Mouse (Mus musculus) lung, adult 2 months (tissue): ENCODE data around the gene Nmral1.

Experiments used
- CTCF ChIP-seq: fragments of 200-500 bp; IDR thresholded peaks from 2 replicates; pipeline ENCODE4 v1.5.1; 2011; ENCODE audit warnings: mild to moderate bottlenecking, low read length, control low read depth; ENCODE audit not compliant: insufficient read depth
- POLR2A ChIP-seq: fragments of 200-500 bp; IDR thresholded peaks from 2 replicates; pipeline ENCODE4 v1.6.1; 2011; ENCODE audit warnings: low read depth, mild to moderate bottlenecking, control low read depth, low read length, borderline replicate concordance; ENCODE audit errors: extremely low read depth

DNA sequence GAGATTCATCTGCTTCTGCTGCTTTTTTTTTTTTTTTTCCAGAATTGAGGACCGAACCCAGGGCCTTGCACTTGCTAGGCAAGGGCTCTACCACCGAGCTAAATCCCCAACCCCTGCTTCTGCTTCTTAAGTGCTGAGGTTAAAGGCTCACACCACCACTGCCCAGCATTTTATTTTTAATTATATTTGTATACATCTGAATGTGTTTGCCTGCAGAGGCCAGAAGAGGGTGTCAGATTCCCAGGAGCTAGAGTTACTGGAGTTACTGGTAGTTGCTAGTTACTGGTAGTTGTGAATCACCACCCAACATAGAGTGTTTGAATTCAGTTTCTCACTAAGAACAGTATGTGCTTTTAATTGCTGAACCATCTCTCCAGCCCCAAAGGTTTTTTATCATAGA is 20.8 kb upstream of the Nmral1 start:
- TF ChIP-seq POLR2A (no peak), CTCF (no peak)
